Mouse (Mus musculus) frontal cortex, adult 2 months (tissue): ENCODE data around the gene Lats2. TPM values are rescaled to one million over a fixed set of nuclear protein-coding genes. Genes with fewer than 3 reads are reported as not detected.
A peak's percentile ranks its signal among the peaks of the same experiment; 100 is the strongest.
"Not testable (repeated sequence)": the region's sequence is repeated elsewhere in the genome, so short reads cannot be mapped to it uniquely, and the experiment has no call there.

Experiments
- DNase-seq, 2 experiments: peaks; one replicate each; pipeline ENCODE4 v3.0.0; 2022; ENCODE audit warnings: low spot score in 1 of 2; ENCODE audit errors: extremely low spot score in 1 of 2
- polyA plus RNA-seq: library from polyadenylated mRNA; depleted of rRNA; stranded (reverse); fragments of >200 nt; gene quantifications from 2 replicates; pipeline ENCODE4 v1.2.3, GENCODE M21; 2012

Lats2 gene
- polyA plus RNA-seq, 1 experiment = 15.3 TPM

GRCm38 (mm10) chr14:57699016-57699415, 59.2 kb downstream of the Lats2 start:
- no peak for DNase-seq

GRCm38 (mm10) chr14:57696066-57696465, 62.1 kb downstream of the Lats2 start:
- no peak for DNase-seq

GRCm38 (mm10) chr14:57695550-57695949, 62.6 kb downstream of the Lats2 start:
- no peak for DNase-seq

- no peak for DNase-seq
These were observed 63.9 kb downstream of the Lats2 start for GRCm38 (mm10) chr14:57694246-57694645.

GRCm38 (mm10) chr14:57692517-57693130, 65.6 kb downstream of the Lats2 start:
- DNase-seq = no peak

GRCm38 (mm10) chr14:57691316-57691715, 66.9 kb downstream of the Lats2 start:
- DNase-seq = no peak

GRCm38 (mm10) chr14:57690681-57691080, 67.5 kb downstream of the Lats2 start:
- DNase-seq = no peak

- not testable (repeated sequence) for DNase-seq
These were observed 70.1 kb downstream of the Lats2 start for GRCm38 (mm10) chr14:57688066-57688465.

- no peak for DNase-seq
These were observed 70.7 kb downstream of the Lats2 start for GRCm38 (mm10) chr14:57687441-57687840.

- DNase-seq = no peak
These were observed 71.5 kb downstream of the Lats2 start for GRCm38 (mm10) chr14:57686647-57687046.

GRCm38 (mm10) chr14:57684579-57684978, 73.6 kb downstream of the Lats2 start:
- DNase-seq = peak in 1 of 2 experiments; percentile 70

GRCm38 (mm10) chr14:57682751-57683150, 75.4 kb downstream of the Lats2 start:
- no peak for DNase-seq

- peak; percentile 18 to 93 for DNase-seq
These were observed 78.1 kb downstream of the Lats2 start for GRCm38 (mm10) chr14:57679958-57680535.

- no peak for DNase-seq
These were observed 78.7 kb downstream of the Lats2 start for GRCm38 (mm10) chr14:57679523-57679922.

GRCm38 (mm10) chr14:57675481-57675880, 82.7 kb downstream of the Lats2 start:
- DNase-seq = no peak

GRCm38 (mm10) chr14:57665628-57665950, 92.6 kb downstream of the Lats2 start:
- DNase-seq = no peak

GRCm38 (mm10) chr14:57664822-57665627, 93.2 kb downstream of the Lats2 start, which contains the start of gene Xpo4:
Xpo4 (minus strand) TSS chr14:57665430.
- peak; percentile 52 to 83 for DNase-seq

GRCm38 (mm10) chr14:57664311-57664821, 93.8 kb downstream of the Lats2 start:
- DNase-seq = no peak

GRCm38 (mm10) chr14:57663630-57664029, 94.6 kb downstream of the Lats2 start:
- DNase-seq = no peak

GRCm38 (mm10) chr14:57658301-57658700, 99.9 kb downstream of the Lats2 start:
- no peak for DNase-seq

GRCm38 (mm10) chr14:57657500-57657899, 100.7 kb downstream of the Lats2 start:
- no peak for DNase-seq
